Mouse (Mus musculus) kidney, postnatal 25 days (tissue): ENCODE measurements at regions not wholly inside any gene's neighbourhood (a gene's known extent, or its start where the extent isn't known, plus 50 kb on each side); places are given as distances from the start of the nearest gene placed in this dataset.

ENCODE experiments used
- DNase-seq, 2 experiments: peaks; one replicate each; pipeline ENCODE4 v3.0.0; 2021; ENCODE audit warnings: mixed read lengths in 2 of 2

- no peak for DNase-seq
Observed at GRCm38 (mm10) chr3:149811036-149811435, 820.7 kb upstream of the Adgrl2 start.

- no peak for DNase-seq
Observed at GRCm38 (mm10) chr3:149805345-149805744, 815.0 kb upstream of the Adgrl2 start.

- no peak for DNase-seq
Observed at GRCm38 (mm10) chr3:149796123-149796522, 805.8 kb upstream of the Adgrl2 start.

GRCm38 (mm10) chr3:149791593-149791992, 801.2 kb upstream of the Adgrl2 start:
- no peak for DNase-seq

GRCm38 (mm10) chr3:149786096-149786495, 795.7 kb upstream of the Adgrl2 start:
- DNase-seq: no peak

- no peak for DNase-seq
Observed at GRCm38 (mm10) chr3:149783903-149784608, 793.7 kb upstream of the Adgrl2 start.

GRCm38 (mm10) chr3:149767847-149768421, 777.6 kb upstream of the Adgrl2 start:
- no peak for DNase-seq

- DNase-seq: no peak
Observed at GRCm38 (mm10) chr3:149761245-149761644, 770.9 kb upstream of the Adgrl2 start.

- DNase-seq: no peak
Observed at GRCm38 (mm10) chr3:149757910-149758592, 767.7 kb upstream of the Adgrl2 start.

GRCm38 (mm10) chr3:149736069-149736468, 745.7 kb upstream of the Adgrl2 start:
- no peak for DNase-seq

- DNase-seq: no peak
Observed at GRCm38 (mm10) chr3:149726212-149726611, 735.9 kb upstream of the Adgrl2 start.

GRCm38 (mm10) chr3:149724879-149725278, 734.5 kb upstream of the Adgrl2 start:
- DNase-seq: no peak

- no peak for DNase-seq
Observed at GRCm38 (mm10) chr3:149721832-149722231, 731.5 kb upstream of the Adgrl2 start.

- DNase-seq: no peak
Observed at GRCm38 (mm10) chr3:149720306-149720705, 730.0 kb upstream of the Adgrl2 start.

GRCm38 (mm10) chr3:149705724-149706123, 715.4 kb upstream of the Adgrl2 start:
- no peak for DNase-seq

GRCm38 (mm10) chr3:149705322-149705721, 715.0 kb upstream of the Adgrl2 start:
- DNase-seq: no peak

- no peak for DNase-seq
Observed at GRCm38 (mm10) chr3:149704478-149704877, 714.1 kb upstream of the Adgrl2 start.

- DNase-seq: no peak
Observed at GRCm38 (mm10) chr3:149683561-149683960, 693.2 kb upstream of the Adgrl2 start.

GRCm38 (mm10) chr3:149682246-149682645, 691.9 kb upstream of the Adgrl2 start:
- DNase-seq: no peak

GRCm38 (mm10) chr3:149673926-149674325, 683.6 kb upstream of the Adgrl2 start:
- no peak for DNase-seq

GRCm38 (mm10) chr3:149664624-149665023, 674.3 kb upstream of the Adgrl2 start:
- no peak for DNase-seq

- no peak for DNase-seq
Observed at GRCm38 (mm10) chr3:149638324-149638723, 648.0 kb upstream of the Adgrl2 start.

GRCm38 (mm10) chr3:149626186-149626585, 635.8 kb upstream of the Adgrl2 start:
- no peak for DNase-seq

GRCm38 (mm10) chr3:149625497-149625896, 635.1 kb upstream of the Adgrl2 start:
- no peak for DNase-seq
